Mouse (Mus musculus): ENCODE data around the gene Ddias.
A peak's percentile ranks its signal among the peaks of the same experiment; 100 is the strongest.

DNA sequence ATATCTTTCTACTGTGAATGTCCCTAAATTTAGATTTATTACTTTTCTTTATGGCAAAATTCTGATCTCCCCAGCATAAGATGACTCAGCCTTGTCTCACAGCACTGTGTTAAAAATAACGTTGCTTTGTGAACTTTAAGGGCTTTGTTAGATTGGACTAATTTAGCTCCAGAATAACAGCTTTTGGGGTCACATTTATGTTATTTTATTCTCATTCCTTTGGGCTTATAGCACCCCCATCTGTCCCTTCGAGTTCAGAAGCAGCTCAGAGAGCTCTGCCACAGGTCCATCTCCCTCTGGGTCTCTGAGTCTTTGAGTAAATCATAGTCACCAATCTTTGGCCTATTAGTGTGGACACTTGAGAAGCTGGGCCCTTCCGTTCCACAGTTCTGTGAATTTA lies 36.1 kb downstream of the Ddias start:
- TF ChIP-seq CTCF (IDR thresholded peaks at IDR 0.05) (peak; percentile 15; the same call in 1 of the 2 replicates), EP300 (IDR thresholded peaks at IDR 0.05) (no peak)

Data from lung, postnatal 0 days (tissue).